Mouse (Mus musculus): ENCODE results near the gene Adgrl2.

- TF ChIP-seq CTCF (IDR thresholded peaks at IDR 0.05; ENCODE audit: borderline replicate concordance, control insufficient read depth, extremely low read depth, insufficient read depth, low read length, poor library complexity) (no peak), POLR2A (IDR thresholded peaks at IDR 0.05; ENCODE audit: control insufficient read depth, extremely low read depth, insufficient read depth, low read length, poor library complexity) (no peak)
These were observed 91.7 kb downstream of the Adgrl2 start for GRCm38 (mm10) chr3:148898535-148899250.

Measured in thymus, adult 2 months (tissue).